Mouse (Mus musculus): ENCODE results near the gene Cfap206. TPM values are rescaled to one million over a fixed set of nuclear protein-coding genes. Genes with fewer than 3 reads are reported as not detected.
A peak's percentile ranks its signal among the peaks of the same experiment; 100 is the strongest.
"Not testable (repeated sequence)": the region's sequence is repeated elsewhere in the genome, so short reads cannot be mapped to it uniquely, and the experiment has no call there.

The Cfap206 gene
- polyA plus RNA-seq (2014; fragmentation: Nextera tagmentation; extraction: Ambion mirVana), result 3.3 and 10.1 TPM in 2 replicates

GRCm38 (mm10) chr4:34729851-34730341, at the start of gene Cfap206:
Gene Cfap206, minus strand, starts transcription at chr4:34730206.
- peak within 1 kb of the TSS; percentile 44 for H3K4me3 ChIP-seq (ENCODE audit: low read depth, low read length)
- 2% methylated on average over 35 of the region's 38 CpGs for WGBS
- DNase-seq (ENCODE audit: low spot score) (peak; percentile 84), ATAC-seq (ENCODE audit: low read depth) (peak; percentile 95)
- no peak within 1 kb of the TSS for H3K27ac ChIP-seq (replicated peaks; ENCODE audit: low read depth, low read length)
- H3K4me1 ChIP-seq (ENCODE audit: control insufficient read depth, insufficient read depth, low read length), result no peaks in the 10 kb centered on the region
- H3K9ac ChIP-seq (ENCODE audit: low read depth, low read length), result peak within 1 kb of the TSS; percentile 47; the same call in 1 of the 2 replicates
- H3K36me3 ChIP-seq (ENCODE audit: control insufficient read depth, insufficient read depth, low read length), result no peaks in the 10 kb centered on the region
- peaks cover 10% of the 10 kb centered on the region; the same call in 1 of the 2 replicates for H3K27me3 ChIP-seq (replicated peaks; ENCODE audit: control insufficient read depth, insufficient read depth, low read length)
- H3K9me3 ChIP-seq (ENCODE audit: control insufficient read depth, low read length), result no peaks in the 10 kb centered on the region
- H3K4me2 ChIP-seq (ENCODE audit: low read depth, low read length), result peak within 1 kb of the TSS; percentile 78

- ATAC-seq (ENCODE audit: low read depth) (peak; percentile 95), DNase-seq (ENCODE audit: low spot score) (peak; percentile 95)
- peak within 1 kb of the TSS; percentile 78; the same call in 1 of the 2 replicates for H3K27ac ChIP-seq (replicated peaks; ENCODE audit: low read depth, low read length)
- peak within 1 kb of the TSS; percentile 76 for H3K4me2 ChIP-seq (ENCODE audit: low read depth, low read length)
- H3K9ac ChIP-seq (ENCODE audit: low read depth, low read length), result peak within 1 kb of the TSS; percentile 83
- 6% methylated on average over 34 of the region's 40 CpGs for WGBS
- peak within 1 kb of the TSS; percentile 70 for H3K4me3 ChIP-seq (ENCODE audit: low read depth, low read length)
- H3K27me3 ChIP-seq (replicated peaks; ENCODE audit: control insufficient read depth, insufficient read depth, low read length), result no peaks in the 10 kb centered on the region
- H3K4me1 ChIP-seq (ENCODE audit: control insufficient read depth, insufficient read depth, low read length), result 0 out of 2 replicates have a peak, but pooled peaks cover 3% of the 10 kb centered on the region
- H3K36me3 ChIP-seq (ENCODE audit: control insufficient read depth, insufficient read depth, low read length), result no peaks in the 10 kb centered on the region
- no peaks in the 10 kb centered on the region for H3K9me3 ChIP-seq (ENCODE audit: control insufficient read depth, low read length)
Measured at GRCm38 (mm10) chr4:34777677-34778527, 47.9 kb upstream of the Cfap206 start, which contains the start of gene Smim8. Gene Smim8, minus strand, starts transcription at chr4:34778423.

GRCm38 (mm10) chr4:34771652-34772371, 41.8 kb upstream of the Cfap206 start:
- no peak overlapping the region for H3K27ac ChIP-seq (replicated peaks; ENCODE audit: low read depth, low read length)
- no peak overlapping the region for H3K4me3 ChIP-seq (ENCODE audit: low read depth, low read length)
- DNase-seq (ENCODE audit: low spot score) (no peak), ATAC-seq (ENCODE audit: low read depth) (no peak)
- peaks cover 16% of the 10 kb centered on the region; the same call in 1 of the 2 replicates for H3K36me3 ChIP-seq (ENCODE audit: control insufficient read depth, insufficient read depth, low read length)
- no peak overlapping the region for H3K9ac ChIP-seq (ENCODE audit: low read depth, low read length)
- H3K4me2 ChIP-seq (ENCODE audit: low read depth, low read length), result no peak overlapping the region
- 21% methylated on average over 8 of the region's 8 CpGs for WGBS
- no peaks in the 10 kb centered on the region for H3K27me3 ChIP-seq (replicated peaks; ENCODE audit: control insufficient read depth, insufficient read depth, low read length)
- H3K9me3 ChIP-seq (ENCODE audit: control insufficient read depth, low read length), result no peaks in the 10 kb centered on the region
- H3K4me1 ChIP-seq (ENCODE audit: control insufficient read depth, insufficient read depth, low read length), result no peaks in the 10 kb centered on the region

GRCm38 (mm10) chr4:34756163-34756562, 26.2 kb upstream of the Cfap206 start, which contains the start of gene Gm136:
Gene Gm136, minus strand, starts transcription at chr4:34756263.
- ATAC-seq (ENCODE audit: low read depth) (no peak), DNase-seq (ENCODE audit: low spot score) (no peak)
- no peak within 1 kb of the TSS for H3K4me3 ChIP-seq (ENCODE audit: low read depth, low read length)
- H3K4me2 ChIP-seq (ENCODE audit: low read depth, low read length), result no peak within 1 kb of the TSS
- H3K4me1 ChIP-seq (ENCODE audit: control insufficient read depth, insufficient read depth, low read length), result no peaks in the 10 kb centered on the region
- 87% methylated on average over 1 of the region's 1 CpGs for WGBS
- H3K27ac ChIP-seq (replicated peaks; ENCODE audit: low read depth, low read length), result no peak within 1 kb of the TSS
- H3K9me3 ChIP-seq (ENCODE audit: control insufficient read depth, low read length), result no peaks in the 10 kb centered on the region
- H3K36me3 ChIP-seq (ENCODE audit: control insufficient read depth, insufficient read depth, low read length), result no peaks in the 10 kb centered on the region
- H3K27me3 ChIP-seq (replicated peaks; ENCODE audit: control insufficient read depth, insufficient read depth, low read length), result no peaks in the 10 kb centered on the region
- no peak within 1 kb of the TSS for H3K9ac ChIP-seq (ENCODE audit: low read depth, low read length)

GRCm38 (mm10) chr4:34749236-34749635, 19.2 kb upstream of the Cfap206 start:
- H3K9me3 ChIP-seq (ENCODE audit: control insufficient read depth, low read length), result no peaks in the 10 kb centered on the region
- no peak for ATAC-seq (ENCODE audit: low read depth)
- no peak for DNase-seq (ENCODE audit: low spot score)
- no peaks in the 10 kb centered on the region for H3K27me3 ChIP-seq (replicated peaks; ENCODE audit: control insufficient read depth, insufficient read depth, low read length)
- 60% methylated on average over 6 of the region's 6 CpGs for WGBS
- H3K36me3 ChIP-seq (ENCODE audit: control insufficient read depth, insufficient read depth, low read length), result no peaks in the 10 kb centered on the region
- H3K4me3 ChIP-seq (ENCODE audit: low read depth, low read length), result no peak overlapping the region
- no peak overlapping the region for H3K4me2 ChIP-seq (ENCODE audit: low read depth, low read length)
- H3K4me1 ChIP-seq (ENCODE audit: control insufficient read depth, insufficient read depth, low read length), result no peaks in the 10 kb centered on the region
- H3K9ac ChIP-seq (ENCODE audit: low read depth, low read length), result no peak overlapping the region
- no peak overlapping the region for H3K27ac ChIP-seq (replicated peaks; ENCODE audit: low read depth, low read length)

GRCm38 (mm10) chr4:34734461-34734860, 4.5 kb upstream of the Cfap206 start:
- no peak for ATAC-seq (ENCODE audit: low read depth)
- Histone ChIP-seq H3K4me2 (ENCODE audit: low read depth, low read length) (no peak overlapping the region), H3K4me1 (ENCODE audit: control insufficient read depth, insufficient read depth, low read length) (no peaks in the 10 kb centered on the region), H3K4me3 (ENCODE audit: low read depth, low read length) (no peak overlapping the region), H3K27me3 (replicated peaks; ENCODE audit: control insufficient read depth, insufficient read depth, low read length) (peaks cover 5% of the 10 kb centered on the region; the same call in 1 of the 2 replicates), H3K36me3 (ENCODE audit: control insufficient read depth, insufficient read depth, low read length) (no peaks in the 10 kb centered on the region), H3K9me3 (ENCODE audit: control insufficient read depth, low read length) (no peaks in the 10 kb centered on the region), H3K9ac (ENCODE audit: low read depth, low read length) (no peak overlapping the region), H3K27ac (replicated peaks; ENCODE audit: low read depth, low read length) (no peak overlapping the region)
- WGBS, result 73% methylated on average over 3 of the region's 3 CpGs
- no peak for DNase-seq (ENCODE audit: low spot score)

GRCm38 (mm10) chr4:34733415-34733814, 3.4 kb upstream of the Cfap206 start:
- not testable (repeated sequence) for H3K36me3 ChIP-seq (ENCODE audit: control insufficient read depth, insufficient read depth, low read length); H3K4me1 ChIP-seq (ENCODE audit: control insufficient read depth, insufficient read depth, low read length); H3K27ac ChIP-seq (replicated peaks; ENCODE audit: low read depth, low read length); ATAC-seq (ENCODE audit: low read depth); DNase-seq (ENCODE audit: low spot score); H3K4me3 ChIP-seq (ENCODE audit: low read depth, low read length); H3K9ac ChIP-seq (ENCODE audit: low read depth, low read length); H3K9me3 ChIP-seq (ENCODE audit: control insufficient read depth, low read length); H3K4me2 ChIP-seq (ENCODE audit: low read depth, low read length)
- WGBS, result 31% methylated on average over 2 of the region's 2 CpGs
- H3K27me3 ChIP-seq (replicated peaks; ENCODE audit: control insufficient read depth, insufficient read depth, low read length), result peaks cover 10% of the 10 kb centered on the region; the same call in 1 of the 2 replicates

- not testable (repeated sequence) for H3K4me2 ChIP-seq (ENCODE audit: low read depth, low read length); ATAC-seq (ENCODE audit: low read depth); DNase-seq (ENCODE audit: low spot score); H3K4me3 ChIP-seq (ENCODE audit: low read depth, low read length); H3K36me3 ChIP-seq (ENCODE audit: control insufficient read depth, insufficient read depth, low read length); H3K9me3 ChIP-seq (ENCODE audit: control insufficient read depth, low read length); H3K9ac ChIP-seq (ENCODE audit: low read depth, low read length); H3K27ac ChIP-seq (replicated peaks; ENCODE audit: low read depth, low read length); H3K4me1 ChIP-seq (ENCODE audit: control insufficient read depth, insufficient read depth, low read length)
- WGBS, result 84% methylated on average over 3 of the region's 3 CpGs
- H3K27me3 ChIP-seq (replicated peaks; ENCODE audit: control insufficient read depth, insufficient read depth, low read length), result peaks cover 10% of the 10 kb centered on the region; the same call in 1 of the 2 replicates
Measured at GRCm38 (mm10) chr4:34725710-34726109, 4.3 kb downstream of the Cfap206 start.

Data from embryonic facial prominence, embryonic 14.5 days (tissue).